Mouse (Mus musculus): ENCODE data around the gene Phc3. TPM values are rescaled to one million over a fixed set of nuclear protein-coding genes. Genes with fewer than 3 reads are reported as not detected.

The Phc3 gene
- polyA plus RNA-seq, 1 experiment from 2014 or later = 1.4 TPM

- H3K27ac ChIP-seq (ENCODE audit: low read depth) = no peak overlapping the region
- H3K9ac ChIP-seq (replicated peaks) = no peak overlapping the region
- ATAC-seq (no peak), DNase-seq (no peak)
- WGBS (ENCODE audit: insufficient replicate concordance) = 73% methylated on average over 6 of the region's 6 CpGs
- TF ChIP-seq CTCF (IDR thresholded peaks at IDR 0.05; ENCODE audit: low read depth) = no peak
- TF ChIP-seq EP300 (IDR thresholded peaks at IDR 0.05; ENCODE audit: low read depth) = no peak
- H3K4me3 ChIP-seq (ENCODE audit: low read depth, low read length) = no peak overlapping the region
- H3K36me3 ChIP-seq (replicated peaks; ENCODE audit: insufficient read depth, low read length) = no peaks in the 10 kb centered on the region
- peaks cover 9% of the 10 kb centered on the region; the same call in 1 of the 2 replicates for H3K4me1 ChIP-seq (ENCODE audit: insufficient read depth)
- no peaks in the 10 kb centered on the region for H3K27me3 ChIP-seq (ENCODE audit: insufficient read depth, low read length)
- H3K4me2 ChIP-seq (ENCODE audit: low read depth, low read length) = no peak overlapping the region
- no peaks in the 10 kb centered on the region for H3K9me3 ChIP-seq (ENCODE audit: low read length)
These were observed 35.4 kb upstream of the Phc3 start for GRCm38 (mm10) chr3:31004320-31005209.

- TF ChIP-seq CTCF (IDR thresholded peaks at IDR 0.05; ENCODE audit: low read depth) (no peak), EP300 (IDR thresholded peaks at IDR 0.05; ENCODE audit: low read depth) (no peak)
- Histone ChIP-seq H3K9me3 (ENCODE audit: low read length) (no peaks in the 10 kb centered on the region), H3K27ac (ENCODE audit: low read depth) (no peak overlapping the region), H3K4me2 (ENCODE audit: low read depth, low read length) (no peak overlapping the region), H3K36me3 (replicated peaks; ENCODE audit: insufficient read depth, low read length) (no peaks in the 10 kb centered on the region), H3K4me1 (ENCODE audit: insufficient read depth) (peaks cover 15% of the 10 kb centered on the region; the same call in 1 of the 2 replicates), H3K4me3 (ENCODE audit: low read depth, low read length) (no peak overlapping the region), H3K9ac (replicated peaks) (no peak overlapping the region), H3K27me3 (ENCODE audit: insufficient read depth, low read length) (no peaks in the 10 kb centered on the region)
- no peak for ATAC-seq
- 60% methylated on average over 3 of the region's 3 CpGs for WGBS (ENCODE audit: insufficient replicate concordance)
- DNase-seq = no peak
These were observed 31.9 kb upstream of the Phc3 start for GRCm38 (mm10) chr3:31001048-31001676.

GRCm38 (mm10) chr3:31000018-31000407 lies 30.8 kb upstream of the Phc3 start:
- Histone ChIP-seq H3K36me3 (replicated peaks; ENCODE audit: insufficient read depth, low read length) (no peaks in the 10 kb centered on the region), H3K4me2 (ENCODE audit: low read depth, low read length) (no peak overlapping the region), H3K4me3 (ENCODE audit: low read depth, low read length) (no peak overlapping the region), H3K27ac (ENCODE audit: low read depth) (peak overlapping the region; percentile 70), H3K9ac (replicated peaks) (0 out of 2 replicates have a peak overlapping the region, but pooled peaks have one; percentile 2), H3K4me1 (ENCODE audit: insufficient read depth) (peaks cover 15% of the 10 kb centered on the region; the same call in 1 of the 2 replicates), H3K9me3 (ENCODE audit: low read length) (no peaks in the 10 kb centered on the region), H3K27me3 (ENCODE audit: insufficient read depth, low read length) (no peaks in the 10 kb centered on the region)
- TF ChIP-seq CTCF (IDR thresholded peaks at IDR 0.05; ENCODE audit: low read depth) = no peak
- TF ChIP-seq EP300 (IDR thresholded peaks at IDR 0.05; ENCODE audit: low read depth) = no peak
- DNase-seq (no peak), ATAC-seq (no peak)
- 44% methylated on average over 4 of the region's 4 CpGs for WGBS (ENCODE audit: insufficient replicate concordance)

- Histone ChIP-seq H3K9me3 (ENCODE audit: low read length) (no peaks in the 10 kb centered on the region), H3K4me3 (ENCODE audit: low read depth, low read length) (no peak overlapping the region), H3K27me3 (ENCODE audit: insufficient read depth, low read length) (no peaks in the 10 kb centered on the region), H3K36me3 (replicated peaks; ENCODE audit: insufficient read depth, low read length) (no peaks in the 10 kb centered on the region), H3K4me2 (ENCODE audit: low read depth, low read length) (no peak overlapping the region), H3K4me1 (ENCODE audit: insufficient read depth) (peaks cover 20% of the 10 kb centered on the region; the same call in 1 of the 2 replicates), H3K27ac (ENCODE audit: low read depth) (peak overlapping the region; percentile 70), H3K9ac (replicated peaks) (0 out of 2 replicates have a peak overlapping the region, but pooled peaks have one; percentile 2)
- DNase-seq (no peak), ATAC-seq (peak; percentile 6; the same call in 1 of the 2 replicates)
- TF ChIP-seq CTCF (IDR thresholded peaks at IDR 0.05; ENCODE audit: low read depth) = no peak
- TF ChIP-seq EP300 (IDR thresholded peaks at IDR 0.05; ENCODE audit: low read depth) = no peak
- 66% methylated on average over 10 of the region's 10 CpGs for WGBS (ENCODE audit: insufficient replicate concordance)
These were observed 30.3 kb upstream of the Phc3 start for GRCm38 (mm10) chr3:30999401-31000017.

- WGBS (ENCODE audit: insufficient replicate concordance) = 17% methylated on average over 4 of the region's 4 CpGs
- Histone ChIP-seq H3K4me3 (ENCODE audit: low read depth, low read length) (peak overlapping the region; percentile 81), H3K9ac (replicated peaks) (peak overlapping the region; percentile 76; the same call in 1 of the 2 replicates), H3K9me3 (ENCODE audit: low read length) (no peaks in the 10 kb centered on the region), H3K27me3 (ENCODE audit: insufficient read depth, low read length) (no peaks in the 10 kb centered on the region), H3K27ac (ENCODE audit: low read depth) (no peak overlapping the region), H3K4me1 (ENCODE audit: insufficient read depth) (peaks cover 20% of the 10 kb centered on the region; the same call in 1 of the 2 replicates), H3K36me3 (replicated peaks; ENCODE audit: insufficient read depth, low read length) (no peaks in the 10 kb centered on the region), H3K4me2 (ENCODE audit: low read depth, low read length) (peak overlapping the region; percentile 84)
- DNase-seq = no peak
- TF ChIP-seq EP300 (IDR thresholded peaks at IDR 0.05; ENCODE audit: low read depth) = no peak
- TF ChIP-seq CTCF (IDR thresholded peaks at IDR 0.05; ENCODE audit: low read depth) = no peak
- ATAC-seq = no peak
These were observed 27.4 kb upstream of the Phc3 start for GRCm38 (mm10) chr3:30996688-30997014.
